Mouse (Mus musculus) retina, postnatal 7 days (tissue): ENCODE data around the gene Cnksr3.

ENCODE experiments used
- DNase-seq: peaks from one replicate; pipeline ENCODE4 v3.0.0-alpha.2; 2012; ENCODE audit warnings: low read depth, low spot score

The Cnksr3 gene

GRCm38 (mm10) chr10:7196668-7197400, 15.2 kb downstream of the Cnksr3 start:
- DNase-seq, result no peak

- no peak for DNase-seq
Measured at GRCm38 (mm10) chr10:7195927-7196326, 16.1 kb downstream of the Cnksr3 start.

GRCm38 (mm10) chr10:7191721-7192413, 20.2 kb downstream of the Cnksr3 start:
- DNase-seq, result no peak

GRCm38 (mm10) chr10:7189194-7189593, 22.8 kb downstream of the Cnksr3 start:
- no peak for DNase-seq

GRCm38 (mm10) chr10:7187881-7188280, 24.2 kb downstream of the Cnksr3 start:
- DNase-seq, result no peak

GRCm38 (mm10) chr10:7186992-7187391, 25.0 kb downstream of the Cnksr3 start:
- DNase-seq, result no peak

- DNase-seq, result no peak
Measured at GRCm38 (mm10) chr10:7186018-7186417, 26.0 kb downstream of the Cnksr3 start.

- DNase-seq, result no peak
Measured at GRCm38 (mm10) chr10:7183171-7183631, 28.8 kb downstream of the Cnksr3 start.

GRCm38 (mm10) chr10:7182555-7183170, 29.4 kb downstream of the Cnksr3 start:
- no peak for DNase-seq

- no peak for DNase-seq
Measured at GRCm38 (mm10) chr10:7180296-7180695, 31.7 kb downstream of the Cnksr3 start.

GRCm38 (mm10) chr10:7178571-7178970, 33.5 kb downstream of the Cnksr3 start:
- DNase-seq, result no peak

GRCm38 (mm10) chr10:7176205-7176910, 35.7 kb downstream of the Cnksr3 start:
- no peak for DNase-seq

GRCm38 (mm10) chr10:7174480-7174879, 37.6 kb downstream of the Cnksr3 start:
- no peak for DNase-seq

GRCm38 (mm10) chr10:7173098-7173497, 38.9 kb downstream of the Cnksr3 start:
- no peak for DNase-seq

- DNase-seq, result no peak
Measured at GRCm38 (mm10) chr10:7170434-7170833, 41.6 kb downstream of the Cnksr3 start.

GRCm38 (mm10) chr10:7163031-7163430, 49.0 kb downstream of the Cnksr3 start:
- no peak for DNase-seq

GRCm38 (mm10) chr10:7159061-7159511, 53.0 kb downstream of the Cnksr3 start:
- DNase-seq, result peak; percentile 17

- DNase-seq, result no peak
Measured at GRCm38 (mm10) chr10:7158285-7159060, 53.6 kb downstream of the Cnksr3 start.

- no peak for DNase-seq
Measured at GRCm38 (mm10) chr10:7154877-7155276, 57.2 kb downstream of the Cnksr3 start.

GRCm38 (mm10) chr10:7152926-7153325, 59.1 kb downstream of the Cnksr3 start:
- no peak for DNase-seq
